Mouse (Mus musculus): ENCODE measurements around the gene Ifnk.

Gene Ifnk

DNA sequence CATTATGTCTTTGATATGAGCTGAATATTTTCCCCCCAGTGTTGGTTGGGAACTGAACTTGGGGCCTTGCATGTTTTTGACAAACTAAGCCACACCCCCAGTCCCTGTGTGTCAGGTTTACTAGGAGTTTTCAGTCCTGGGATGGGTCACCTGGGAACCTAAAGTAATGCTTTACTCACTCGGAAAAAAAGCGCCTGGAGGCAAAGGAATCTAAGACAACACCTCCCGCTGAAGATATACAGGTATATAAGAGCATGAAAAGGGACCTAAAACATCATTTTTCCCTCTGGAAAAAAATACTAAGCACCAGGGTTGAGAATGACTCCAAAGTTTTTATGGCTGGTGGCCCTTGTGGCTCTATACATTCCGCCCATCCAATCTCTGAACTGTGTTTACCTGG lies at the start of gene Ifnk:
Gene Ifnk (plus strand): TSS at position 301 of the 400 bp plus-strand sequence.
- no peak for DNase-seq (ENCODE audit: extremely low spot score, low read depth, low spot score)

DNA sequence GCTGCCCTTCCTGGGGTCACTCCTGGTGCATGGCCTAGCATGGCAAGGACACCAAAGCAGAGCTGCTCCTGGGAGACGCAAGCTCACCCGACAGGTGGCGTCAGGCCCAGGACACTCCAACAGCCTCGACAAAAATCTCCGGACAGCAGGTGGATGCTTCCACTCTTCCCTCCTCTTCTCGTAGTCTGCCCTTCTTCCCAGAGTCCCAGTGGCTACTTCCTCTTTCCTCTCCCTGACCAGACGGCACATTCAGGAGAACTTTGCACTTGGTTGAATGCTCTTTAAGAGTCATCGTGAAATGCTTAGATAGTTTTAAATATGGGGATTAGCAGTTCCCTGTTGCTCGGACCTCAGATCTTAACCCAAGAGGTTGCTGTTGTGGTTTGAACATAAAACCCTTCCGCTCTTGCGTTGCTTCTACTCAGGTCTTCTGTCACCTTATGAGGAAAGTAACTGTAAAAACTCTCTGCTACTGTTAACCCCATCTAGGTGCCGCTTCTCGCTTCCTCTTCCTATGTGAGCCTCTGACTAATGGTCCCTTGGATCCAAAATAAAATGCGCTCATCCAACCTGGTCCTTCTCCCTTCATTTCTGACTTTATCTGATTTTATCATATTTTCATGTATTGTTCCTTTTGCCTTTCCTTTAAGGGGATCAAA lies 46.6 kb upstream of the Ifnk start:
- no peak for DNase-seq (ENCODE audit: extremely low spot score, low read depth, low spot score)

DNA sequence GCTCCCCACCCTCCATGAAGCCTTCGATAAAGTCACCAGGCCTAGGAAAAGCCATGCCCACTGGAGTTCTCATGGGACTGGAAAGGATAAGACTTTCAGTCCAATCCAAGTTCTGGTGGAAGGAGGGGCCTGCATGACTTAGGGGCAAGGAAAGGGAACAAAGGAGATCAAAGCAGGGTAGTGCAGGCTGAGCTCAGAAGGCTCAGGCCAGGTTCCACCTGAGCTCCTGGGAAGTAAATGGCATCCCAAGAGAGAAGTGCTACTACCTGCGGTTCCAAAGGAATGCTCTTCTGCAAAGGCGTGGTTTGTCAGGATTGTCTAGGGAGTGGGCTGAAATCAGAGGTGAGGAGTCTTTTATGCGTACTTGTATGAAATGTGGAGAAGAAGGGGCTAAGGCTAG lies 39.4 kb upstream of the Ifnk start:
- no peak for DNase-seq (ENCODE audit: extremely low spot score, low read depth, low spot score)

DNA sequence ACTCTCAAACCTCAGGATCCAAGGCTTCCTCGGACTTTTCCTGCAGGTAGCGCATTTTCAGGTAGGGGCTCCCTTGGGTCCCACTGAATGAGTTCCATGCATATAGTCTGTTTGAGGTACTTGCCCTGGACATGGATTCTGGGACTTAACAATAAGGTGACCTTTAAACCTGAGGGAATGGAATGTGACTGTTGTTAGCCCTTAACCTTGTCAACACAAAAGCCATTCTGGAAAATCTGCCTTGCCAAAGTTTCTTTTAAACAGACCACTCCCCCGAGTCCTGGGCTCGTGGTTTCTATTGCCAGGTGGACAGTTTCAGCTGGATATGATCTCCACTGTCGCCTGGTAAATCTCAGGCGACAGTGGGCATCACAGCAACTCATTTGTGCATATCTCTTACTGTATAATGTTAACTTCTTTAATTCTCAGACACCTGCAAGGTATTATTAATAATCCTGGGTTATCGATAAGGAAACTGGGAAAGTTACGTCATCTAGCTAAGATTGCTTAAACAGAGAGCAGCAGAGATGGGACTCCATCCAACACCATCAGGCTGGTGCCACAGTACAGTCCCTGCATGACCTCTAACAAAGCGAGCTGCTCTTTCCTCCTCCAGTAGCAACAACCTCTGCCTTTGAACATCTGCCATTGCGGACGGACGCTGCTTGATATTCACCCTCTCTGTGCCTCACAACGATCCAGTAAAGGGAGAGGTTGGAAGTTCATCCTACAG lies 38.2 kb upstream of the Ifnk start:
- no peak for DNase-seq (ENCODE audit: extremely low spot score, low read depth, low spot score)

DNA sequence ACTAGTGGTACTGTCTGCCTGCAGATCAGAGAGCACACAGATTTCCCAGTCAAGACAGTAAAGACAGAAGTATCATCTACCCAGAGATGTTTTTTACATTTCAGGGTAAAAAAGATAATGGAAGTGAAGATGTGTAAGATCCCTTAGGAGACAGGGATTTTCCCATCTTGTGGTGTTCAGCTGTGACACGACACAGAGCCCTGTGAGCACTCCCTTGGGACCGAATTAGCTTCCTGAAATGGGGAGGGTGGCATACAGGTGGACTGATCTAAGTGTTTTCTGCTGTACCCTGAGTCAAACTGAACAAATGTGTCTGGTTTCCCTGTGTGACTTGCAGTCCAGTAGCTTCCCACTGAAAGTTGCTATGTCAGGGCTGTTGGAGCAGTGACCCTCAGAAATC lies 36.9 kb upstream of the Ifnk start:
- no peak for DNase-seq (ENCODE audit: extremely low spot score, low read depth, low spot score)

DNA sequence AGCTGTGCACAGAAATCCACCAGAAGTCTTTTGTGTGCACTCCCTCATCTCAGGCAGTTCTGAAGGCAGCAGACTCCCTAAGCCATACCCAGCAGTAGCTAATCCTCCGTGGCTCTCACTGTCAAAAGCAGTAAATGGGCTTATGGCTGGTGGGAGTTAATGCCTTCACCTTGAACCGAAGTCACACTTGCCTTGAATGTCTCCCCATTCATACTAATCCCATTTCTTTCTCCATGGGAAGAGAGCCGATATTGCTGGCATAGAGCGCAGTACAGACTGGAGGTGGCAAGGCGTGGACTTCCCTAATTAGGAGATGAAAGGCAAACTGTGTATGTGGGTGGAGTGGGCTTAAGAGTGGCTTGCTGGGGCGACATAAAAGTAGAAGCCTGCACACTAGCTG lies 35.9 kb upstream of the Ifnk start:
- no peak for DNase-seq (ENCODE audit: extremely low spot score, low read depth, low spot score)

DNA sequence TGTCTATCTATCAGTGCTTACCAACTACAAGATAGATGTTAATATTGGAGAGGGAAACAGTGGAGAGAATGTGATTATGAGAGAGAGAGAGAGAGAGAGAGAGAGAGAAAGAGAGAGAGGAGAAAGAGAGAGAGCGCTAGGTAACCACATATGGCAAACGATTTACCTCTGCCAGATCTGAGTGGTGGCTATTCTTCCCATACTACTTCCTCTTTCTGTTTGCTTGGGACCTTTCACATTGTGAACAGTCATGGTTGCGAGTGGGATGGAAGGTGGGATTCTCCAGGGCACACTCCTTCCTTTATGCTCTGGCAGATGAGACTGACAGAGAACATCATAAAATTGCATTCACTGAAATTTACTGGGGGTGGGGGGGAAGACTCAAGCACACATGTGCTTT lies 34.7 kb upstream of the Ifnk start:
- no peak for DNase-seq (ENCODE audit: extremely low spot score, low read depth, low spot score)

DNA sequence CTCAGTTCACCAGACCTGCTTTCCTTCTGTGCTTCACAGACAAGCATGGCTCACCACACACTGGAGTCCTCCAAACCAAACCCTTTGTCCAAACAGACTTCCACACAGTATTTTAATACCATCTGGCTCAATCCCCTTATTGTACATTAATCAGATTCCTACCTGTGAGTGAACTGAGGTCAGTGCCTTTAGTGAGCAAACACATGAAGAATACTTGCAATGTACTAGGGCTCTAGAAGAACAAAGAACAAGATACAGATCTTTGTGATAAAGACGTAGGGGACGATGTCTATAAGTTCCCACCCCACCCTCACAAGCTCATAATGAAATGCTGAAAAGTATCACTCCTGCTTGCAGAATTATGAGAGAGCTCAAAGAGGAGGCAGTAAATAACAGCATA lies 33.0 kb upstream of the Ifnk start:
- no peak for DNase-seq (ENCODE audit: extremely low spot score, low read depth, low spot score)

DNA sequence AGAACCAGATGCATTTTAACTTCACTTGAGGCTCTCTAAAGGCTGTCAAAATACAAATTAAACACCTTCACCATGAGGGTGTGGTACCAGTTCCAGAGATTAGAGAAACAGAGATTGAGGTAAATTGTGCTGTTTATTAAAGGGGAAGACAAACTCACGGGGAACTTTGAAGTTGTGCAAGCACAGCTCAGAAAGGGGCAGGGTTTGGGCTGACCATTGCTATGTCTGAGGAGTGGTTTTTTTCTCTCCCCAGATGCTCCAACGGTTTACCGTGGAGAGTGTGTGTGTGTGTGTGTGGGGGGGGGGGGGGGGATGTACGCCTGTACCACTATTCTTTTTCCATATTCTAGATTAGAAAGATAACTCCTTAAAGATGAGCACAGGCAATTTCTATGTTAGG lies 31.7 kb upstream of the Ifnk start:
- no peak for DNase-seq (ENCODE audit: extremely low spot score, low read depth, low spot score)

DNA sequence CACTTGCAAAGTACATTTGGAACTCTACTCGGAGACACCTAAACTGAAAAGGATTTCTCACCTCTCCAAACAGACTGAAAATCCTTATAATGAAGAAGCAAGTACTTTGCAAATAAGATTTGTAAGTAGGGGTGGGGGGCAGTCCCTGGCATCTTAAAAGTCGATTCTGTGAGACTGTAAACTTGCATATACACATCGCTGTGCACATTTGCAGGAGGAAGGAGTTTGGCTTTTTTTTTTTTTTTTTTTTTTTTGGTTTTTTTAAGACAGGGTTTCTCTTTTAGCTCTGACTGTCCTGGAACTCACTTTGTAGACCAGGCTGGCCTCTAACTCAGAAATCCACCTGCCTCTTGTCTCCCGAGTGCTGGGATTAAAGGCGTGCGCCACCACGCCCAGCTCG lies 31.3 kb upstream of the Ifnk start:
- DNase-seq (ENCODE audit: extremely low spot score, low read depth, low spot score) = no peak

DNA sequence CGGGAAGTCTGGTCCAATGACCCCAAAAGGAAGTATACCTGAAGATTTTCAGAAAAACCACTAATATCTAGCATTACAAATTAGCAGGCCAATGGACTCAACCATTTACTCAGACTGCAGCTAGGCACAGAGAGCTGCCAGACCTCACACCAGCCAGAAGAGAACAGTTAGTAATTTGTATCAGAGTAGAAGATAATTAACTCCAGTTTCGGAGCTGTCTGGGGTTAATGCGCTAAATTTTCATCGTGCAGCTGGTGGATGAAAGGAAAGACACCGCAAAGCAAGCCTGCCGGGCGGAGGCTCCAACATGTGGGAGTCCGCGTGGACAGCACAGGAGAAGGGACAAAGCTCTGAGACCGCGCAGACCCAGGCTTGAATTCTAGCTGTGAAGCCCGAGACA lies 30.8 kb upstream of the Ifnk start:
- no peak for DNase-seq (ENCODE audit: extremely low spot score, low read depth, low spot score)

DNA sequence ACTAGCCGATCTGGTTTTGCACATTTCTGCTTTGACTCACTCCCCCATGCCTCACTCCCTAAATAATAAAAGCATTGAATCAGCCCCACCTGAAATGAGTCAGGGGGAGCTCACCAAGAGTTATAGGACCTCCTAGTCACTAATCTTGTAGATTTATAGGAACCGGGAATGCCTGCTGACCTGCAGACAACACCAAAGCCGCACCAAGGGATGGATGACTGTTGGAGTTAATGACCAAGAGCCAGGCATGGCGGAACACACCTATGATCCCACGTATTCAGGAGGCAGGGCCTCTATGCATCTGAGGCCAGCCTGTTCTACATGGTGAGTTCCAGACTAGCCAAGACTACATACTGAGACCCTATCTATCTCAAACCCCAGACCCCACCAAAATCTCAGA lies 28.8 kb upstream of the Ifnk start:
- no peak for DNase-seq (ENCODE audit: extremely low spot score, low read depth, low spot score)

DNA sequence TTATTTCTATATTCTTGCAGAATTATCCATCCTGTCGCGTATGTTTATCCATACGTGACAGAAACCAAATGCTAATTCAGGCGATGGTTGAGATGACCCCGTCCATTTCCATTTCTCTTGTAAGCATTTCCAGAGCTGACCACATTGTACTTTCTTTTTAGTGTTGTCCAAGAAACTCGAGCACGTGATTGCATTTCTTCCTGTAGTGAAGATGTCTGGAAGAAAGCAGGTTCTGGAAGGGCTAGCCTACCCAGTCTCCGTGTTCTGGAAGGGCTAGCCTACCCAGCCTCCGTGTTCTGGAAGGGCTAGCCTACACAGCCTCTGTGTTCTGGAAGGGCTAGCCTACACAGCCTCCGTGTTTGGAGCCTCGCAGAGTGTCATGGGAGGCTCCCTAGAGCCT lies 27.8 kb upstream of the Ifnk start:
- DNase-seq (ENCODE audit: extremely low spot score, low read depth, low spot score) = no peak

DNA sequence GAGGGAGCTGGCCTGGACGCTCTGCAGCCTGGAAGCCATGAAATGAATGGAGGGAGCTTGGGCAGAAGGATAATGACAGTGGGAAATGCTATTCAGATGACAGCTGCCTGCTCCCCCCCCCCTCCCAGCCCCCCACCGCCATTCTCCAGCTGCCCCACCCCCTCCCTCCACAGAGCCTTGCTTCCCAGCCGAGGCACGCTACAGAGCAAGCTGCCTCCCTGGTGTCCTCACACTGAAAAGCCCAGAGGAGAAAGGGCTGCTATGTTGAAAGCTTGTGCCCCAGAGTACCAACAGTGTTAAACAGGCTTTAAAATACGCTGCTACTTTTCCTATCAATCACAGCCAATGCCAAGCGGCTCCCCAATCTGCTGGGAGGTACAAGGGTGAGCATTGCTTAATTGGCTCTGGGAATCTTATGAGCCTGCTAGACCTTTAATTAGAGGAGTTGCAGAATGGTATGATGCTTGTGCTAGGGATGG lies 26.5 kb upstream of the Ifnk start:
- no peak for DNase-seq (ENCODE audit: extremely low spot score, low read depth, low spot score)

DNA sequence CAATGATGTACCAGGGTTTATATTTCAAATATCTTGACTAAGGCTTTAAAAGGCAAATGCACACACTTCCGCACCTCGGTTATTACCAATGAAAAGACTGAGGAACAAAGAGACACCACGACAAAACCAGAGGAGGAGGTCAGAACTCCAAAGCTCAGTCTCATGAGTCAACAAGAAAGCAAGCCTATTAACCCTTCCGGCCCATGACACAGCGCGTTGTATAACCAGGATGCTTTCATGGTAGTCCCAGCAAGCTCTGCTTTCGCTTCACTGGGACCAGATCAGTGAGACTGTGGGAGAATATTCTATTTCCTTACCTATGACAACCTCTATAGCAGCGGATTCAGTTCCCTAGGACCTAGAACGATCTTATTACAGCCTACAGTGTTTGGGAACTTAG lies 25.1 kb upstream of the Ifnk start:
- no peak for DNase-seq (ENCODE audit: extremely low spot score, low read depth, low spot score)

DNA sequence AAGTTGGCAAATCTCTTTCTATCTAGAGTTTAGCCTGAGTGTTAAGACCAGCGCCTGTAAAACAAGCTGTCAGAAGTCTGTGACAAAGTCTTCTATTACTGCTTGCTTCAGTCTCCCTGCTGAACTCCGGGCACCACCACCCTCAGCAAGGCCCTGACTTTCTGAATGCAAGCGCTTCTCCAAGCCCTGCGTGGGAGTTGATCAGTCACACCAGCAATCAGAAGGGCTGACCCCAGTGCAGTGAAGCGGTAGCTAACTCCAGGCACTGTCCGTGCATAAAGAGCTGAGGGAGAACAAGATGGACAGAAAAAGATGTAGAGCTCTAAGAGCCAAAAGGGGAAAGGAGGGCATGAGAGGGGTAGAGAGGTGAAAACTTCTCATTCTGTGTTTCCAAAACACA lies 24.1 kb upstream of the Ifnk start:
- DNase-seq (ENCODE audit: extremely low spot score, low read depth, low spot score) = no peak

DNA sequence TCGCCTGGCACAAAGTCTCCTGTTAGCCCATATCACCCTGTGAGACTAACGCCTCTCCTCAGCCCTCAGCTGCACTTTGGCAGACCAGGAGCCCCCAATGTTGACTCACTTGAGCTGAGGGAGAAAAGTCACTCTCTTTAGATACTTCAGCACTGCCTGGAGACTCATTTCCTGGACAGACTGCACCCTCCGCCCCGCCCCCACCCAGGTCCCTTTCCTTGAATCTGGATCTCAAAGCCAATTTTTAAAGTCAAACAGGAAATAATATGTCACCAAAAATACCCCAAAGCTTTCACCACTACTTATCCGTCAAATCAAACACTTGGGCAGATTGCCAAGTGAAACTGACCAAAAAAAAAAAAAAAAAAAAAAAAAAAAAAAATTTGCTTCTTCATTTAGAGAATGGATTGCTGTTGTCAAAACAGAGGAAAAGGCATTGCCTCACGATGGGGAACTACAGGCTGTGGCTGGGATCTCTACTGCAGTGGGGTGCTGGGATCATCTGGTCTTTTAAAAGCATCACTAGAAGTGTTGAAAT lies 21.4 kb upstream of the Ifnk start:
- DNase-seq (ENCODE audit: extremely low spot score, low read depth, low spot score) = no peak

DNA sequence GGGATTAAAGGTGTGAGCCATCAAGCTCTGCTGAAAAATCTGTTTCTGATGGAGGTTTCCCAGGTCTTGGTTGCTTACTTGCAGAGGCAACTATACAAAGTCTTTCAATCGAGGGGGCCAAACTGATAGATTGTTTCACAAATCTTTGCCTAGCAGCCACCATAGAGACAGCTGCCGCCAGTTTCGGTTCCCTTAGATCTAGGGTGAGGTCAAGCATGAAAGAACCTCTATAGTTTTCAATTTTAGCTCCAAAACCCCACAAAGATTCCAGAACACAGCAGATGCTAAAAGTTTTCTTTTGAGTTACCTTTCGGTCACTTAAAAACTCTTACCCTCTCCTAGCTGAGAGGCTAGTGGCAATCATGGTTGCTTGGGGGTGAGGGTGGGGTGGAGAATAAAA lies 20.3 kb upstream of the Ifnk start:
- no peak for DNase-seq (ENCODE audit: extremely low spot score, low read depth, low spot score)

DNA sequence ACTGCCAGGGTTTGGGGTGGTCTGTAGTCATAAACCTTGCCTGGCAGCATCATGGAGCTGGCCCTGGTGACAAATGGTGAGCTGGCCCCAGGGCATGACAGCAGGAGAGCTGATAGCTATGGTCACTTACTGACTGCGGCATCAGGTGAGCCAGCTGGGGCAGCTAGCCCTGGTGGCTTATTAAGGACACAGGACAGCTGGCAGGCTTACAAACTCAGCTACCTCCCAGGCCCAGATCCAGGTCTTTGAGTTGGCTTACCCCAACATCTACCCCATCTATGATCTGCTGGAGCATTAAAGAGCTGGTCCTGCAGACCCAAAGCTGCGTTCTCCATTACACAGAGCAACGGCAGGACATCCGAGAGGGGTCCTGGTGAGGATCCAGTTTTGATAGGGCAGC lies 18.4 kb upstream of the Ifnk start:
- no peak for DNase-seq (ENCODE audit: extremely low spot score, low read depth, low spot score)

DNA sequence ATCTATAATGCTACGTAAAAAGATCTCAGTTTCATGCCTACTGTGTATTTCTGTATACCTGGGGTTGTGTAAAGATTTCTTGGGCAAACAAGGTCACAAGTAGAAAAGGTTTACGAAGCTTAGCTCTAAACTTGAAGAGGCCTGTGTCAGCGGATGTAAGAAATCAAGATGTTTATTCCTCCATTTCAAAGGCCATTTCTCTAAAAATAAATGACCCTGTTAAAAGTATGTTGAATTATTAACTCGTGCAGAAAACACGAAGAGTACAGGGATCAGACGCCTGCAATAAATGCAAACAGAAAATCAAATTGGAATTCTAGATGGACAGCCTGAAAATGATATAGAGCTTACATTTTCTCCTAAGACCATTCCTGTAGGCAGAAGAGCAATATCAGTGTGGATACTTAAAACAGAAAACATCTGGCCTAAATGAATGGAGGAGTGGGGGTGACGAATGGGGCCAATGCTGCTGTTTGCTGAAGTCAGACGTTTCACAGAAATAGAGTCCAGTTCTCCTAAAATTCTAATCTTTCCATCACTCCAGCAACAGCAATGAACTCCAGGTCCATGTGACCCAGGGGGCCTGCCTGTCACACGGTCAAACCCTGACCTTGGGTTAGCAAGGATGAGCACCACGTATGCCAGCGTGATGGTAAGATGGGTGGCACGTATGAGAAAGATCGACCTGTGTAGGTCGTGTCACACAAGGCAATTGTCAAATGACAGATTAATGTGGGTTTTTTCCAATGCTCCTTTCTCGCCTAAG lies 16.8 kb upstream of the Ifnk start:
- DNase-seq (ENCODE audit: extremely low spot score, low read depth, low spot score) = no peak

DNA sequence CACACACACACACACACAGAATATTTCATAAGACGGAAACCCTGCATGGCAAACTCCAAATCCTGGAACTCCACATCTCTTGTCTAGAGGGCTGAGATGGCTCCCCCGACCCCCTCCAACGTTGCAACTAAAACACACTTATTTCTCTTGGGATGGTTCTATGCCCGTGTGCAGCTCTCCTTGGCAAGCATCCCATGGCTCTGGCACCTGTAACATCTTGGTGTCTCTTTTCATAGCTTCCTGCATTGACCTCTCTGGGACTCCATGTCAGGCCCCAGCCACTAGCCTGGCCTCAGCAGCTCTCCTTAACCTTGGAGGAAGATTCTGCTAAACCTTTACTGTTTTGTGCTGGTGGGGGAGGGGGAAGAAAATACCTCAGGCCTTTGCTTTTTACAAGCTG lies 16.1 kb upstream of the Ifnk start:
- no peak for DNase-seq (ENCODE audit: extremely low spot score, low read depth, low spot score)

DNA sequence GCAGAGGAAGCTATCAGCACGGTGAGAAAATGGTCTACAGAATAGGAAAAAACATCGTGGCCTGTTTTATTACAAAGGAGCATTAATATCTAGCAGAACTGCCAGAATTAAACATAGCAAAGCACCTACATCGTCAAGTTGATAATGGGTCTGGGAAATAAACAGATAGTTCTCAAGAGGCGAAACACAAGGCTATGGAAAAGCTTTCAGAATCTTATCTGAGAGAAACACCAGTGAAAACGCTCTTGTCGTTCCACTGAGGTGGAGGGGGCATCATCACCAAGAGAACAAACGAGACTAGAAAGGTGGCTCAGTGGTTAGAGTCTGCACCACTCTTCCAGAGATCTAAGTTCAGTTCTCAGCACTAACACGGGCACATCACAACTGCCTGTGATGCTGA lies 14.9 kb upstream of the Ifnk start:
- DNase-seq (ENCODE audit: extremely low spot score, low read depth, low spot score) = no peak

Data from hindlimb bud, embryonic 11.5 days (tissue).